Mouse (Mus musculus): ENCODE measurements around the gene Fntb. TPM values are rescaled to one million over a fixed set of nuclear protein-coding genes. Genes with fewer than 3 reads are reported as not detected.

Gene Fntb
- polyA plus RNA-seq, 1 experiment from 2014 or later: 43.5 TPM

- H3K27ac ChIP-seq (ENCODE audit: low read depth, low read length): no peak overlapping the region
- no peak overlapping the region for H3K4me2 ChIP-seq
- no peak for ATAC-seq (ENCODE audit: low FRiP score)
- no peaks in the 10 kb centered on the region for H3K27me3 ChIP-seq (ENCODE audit: control insufficient read depth, insufficient read depth, low read length)
- WGBS: 81% methylated on average over 10 of the region's 10 CpGs
- H3K9me3 ChIP-seq (ENCODE audit: control insufficient read depth, low read length): no peaks in the 10 kb centered on the region
- no peak overlapping the region for H3K9ac ChIP-seq (ENCODE audit: low read length)
- H3K36me3 ChIP-seq (ENCODE audit: control insufficient read depth, insufficient read depth, low read length): no peaks in the 10 kb centered on the region
- H3K4me3 ChIP-seq (ENCODE audit: low read depth, low read length): no peak overlapping the region
- H3K4me1 ChIP-seq (ENCODE audit: control insufficient read depth, insufficient read depth, low read length): no peaks in the 10 kb centered on the region; the same call in 1 of the 2 replicates
- no peak for DNase-seq (ENCODE audit: low spot score, missing footprints)
Measured at GRCm38 (mm10) chr12:76926338-76926945, 161.1 kb downstream of the Fntb start.

GRCm38 (mm10) chr12:76927012-76927411 is 161.6 kb downstream of the Fntb start:
- H3K27me3 ChIP-seq (ENCODE audit: control insufficient read depth, insufficient read depth, low read length): no peaks in the 10 kb centered on the region
- H3K9ac ChIP-seq (ENCODE audit: low read length): no peak overlapping the region
- no peaks in the 10 kb centered on the region for H3K9me3 ChIP-seq (ENCODE audit: control insufficient read depth, low read length)
- no peaks in the 10 kb centered on the region for H3K36me3 ChIP-seq (ENCODE audit: control insufficient read depth, insufficient read depth, low read length)
- ATAC-seq (ENCODE audit: low FRiP score) (no peak), DNase-seq (ENCODE audit: low spot score, missing footprints) (no peak)
- no peak overlapping the region for H3K4me2 ChIP-seq
- H3K4me1 ChIP-seq (ENCODE audit: control insufficient read depth, insufficient read depth, low read length): no peaks in the 10 kb centered on the region; the same call in 1 of the 2 replicates
- WGBS: 85% methylated on average over 3 of the region's 3 CpGs
- no peak overlapping the region for H3K4me3 ChIP-seq (ENCODE audit: low read depth, low read length)
- H3K27ac ChIP-seq (ENCODE audit: low read depth, low read length): no peak overlapping the region

DNA sequence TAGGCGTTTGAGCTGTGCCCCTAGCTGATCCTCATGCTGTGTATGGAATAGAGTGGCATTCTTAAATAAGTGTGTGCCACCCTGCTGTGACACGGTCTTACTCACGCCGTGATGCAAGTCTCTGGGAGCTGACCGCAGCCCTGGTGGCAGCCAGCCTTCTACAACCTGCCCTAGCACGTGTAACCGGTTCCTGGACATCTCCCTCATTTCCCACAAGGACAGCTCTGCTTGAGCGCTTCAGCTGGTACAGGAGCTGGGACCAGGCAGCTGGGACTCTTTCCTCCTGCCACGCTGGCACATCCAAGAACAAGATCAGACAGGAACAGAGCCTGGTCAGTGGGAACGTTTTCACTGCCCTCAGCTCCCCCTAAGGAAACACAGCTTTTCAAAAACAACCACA is 162.2 kb downstream of the Fntb start:
- 59% methylated on average over 10 of the region's 10 CpGs for WGBS
- H3K27me3 ChIP-seq (ENCODE audit: control insufficient read depth, insufficient read depth, low read length): no peaks in the 10 kb centered on the region
- H3K4me3 ChIP-seq (ENCODE audit: low read depth, low read length): no peak overlapping the region
- no peak for ATAC-seq (ENCODE audit: low FRiP score)
- no peak overlapping the region for H3K27ac ChIP-seq (ENCODE audit: low read depth, low read length)
- H3K9ac ChIP-seq (ENCODE audit: low read length): no peak overlapping the region
- no peaks in the 10 kb centered on the region; the same call in 1 of the 2 replicates for H3K4me1 ChIP-seq (ENCODE audit: control insufficient read depth, insufficient read depth, low read length)
- H3K4me2 ChIP-seq: no peak overlapping the region
- peak; percentile 79 for DNase-seq (ENCODE audit: low spot score, missing footprints)
- no peaks in the 10 kb centered on the region for H3K9me3 ChIP-seq (ENCODE audit: control insufficient read depth, low read length)
- H3K36me3 ChIP-seq (ENCODE audit: control insufficient read depth, insufficient read depth, low read length): no peaks in the 10 kb centered on the region

GRCm38 (mm10) chr12:76930177-76930576 is 164.8 kb downstream of the Fntb start:
- WGBS: 67% methylated on average over 6 of the region's 6 CpGs

DNA sequence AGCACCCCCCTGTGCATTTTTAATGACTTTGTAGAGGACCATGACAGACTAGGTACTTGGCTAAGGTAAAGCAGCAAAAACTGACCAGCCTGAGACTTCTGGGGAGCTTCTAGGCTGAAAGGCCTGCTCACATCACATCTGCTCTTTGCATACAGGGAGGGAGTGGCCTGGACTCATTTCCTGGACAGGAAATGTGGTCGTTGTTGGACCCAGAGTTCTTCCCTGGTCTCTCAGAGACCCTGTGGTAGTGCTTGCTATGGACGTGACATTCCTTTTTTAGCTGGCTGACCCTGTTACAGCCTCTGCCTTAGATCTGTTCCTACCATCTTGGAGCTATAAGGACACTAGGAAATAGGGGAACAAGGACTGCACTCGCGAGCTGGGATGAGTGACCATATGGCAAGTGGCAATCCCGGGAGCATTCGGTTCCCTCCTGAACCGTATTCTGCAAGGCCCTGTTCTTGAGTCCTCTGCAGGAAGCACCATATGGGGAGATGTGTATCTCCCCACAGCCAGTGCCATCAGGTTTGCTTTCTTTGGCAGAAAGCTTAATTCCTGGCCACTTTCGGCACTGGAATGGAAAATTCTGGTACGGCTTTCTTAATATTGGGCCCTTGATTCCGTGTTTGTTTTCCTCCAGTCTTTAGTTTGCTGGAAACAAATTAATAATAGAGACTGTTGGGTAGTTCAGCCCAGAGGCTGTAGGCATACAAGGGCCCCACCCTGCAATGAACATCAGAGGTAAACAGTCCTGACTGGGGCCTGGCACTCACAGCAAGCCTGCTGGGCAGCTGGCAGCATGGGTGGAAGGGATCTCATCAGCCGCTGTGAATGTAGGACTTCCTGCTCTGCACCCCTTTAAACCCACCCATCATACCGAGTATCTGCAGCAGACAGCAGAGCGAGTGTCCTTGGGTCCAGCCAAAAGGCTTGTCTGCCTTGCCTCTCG is 166.6 kb downstream of the Fntb start:
- Histone ChIP-seq H3K4me3 (ENCODE audit: low read depth, low read length) (no peak overlapping the region), H3K36me3 (ENCODE audit: control insufficient read depth, insufficient read depth, low read length) (peaks cover 3% of the 10 kb centered on the region; the same call in 1 of the 2 replicates), H3K9ac (ENCODE audit: low read length) (no peak overlapping the region), H3K4me2 (no peak overlapping the region), H3K4me1 (ENCODE audit: control insufficient read depth, insufficient read depth, low read length) (no peaks in the 10 kb centered on the region; the same call in 1 of the 2 replicates), H3K27me3 (ENCODE audit: control insufficient read depth, insufficient read depth, low read length) (no peaks in the 10 kb centered on the region), H3K9me3 (ENCODE audit: control insufficient read depth, low read length) (no peaks in the 10 kb centered on the region), H3K27ac (ENCODE audit: low read depth, low read length) (no peak overlapping the region)
- no peak for ATAC-seq (ENCODE audit: low FRiP score)
- 84% methylated on average over 14 of the region's 14 CpGs for WGBS
- no peak for DNase-seq (ENCODE audit: low spot score, missing footprints)

More at GRCm38 (mm10) chr12:76930177-76930576, 164.8 kb downstream of the Fntb start:
- no peak for ATAC-seq (ENCODE audit: low FRiP score)
- Histone ChIP-seq H3K27me3 (ENCODE audit: control insufficient read depth, insufficient read depth, low read length) (no peaks in the 10 kb centered on the region), H3K9ac (ENCODE audit: low read length) (no peak overlapping the region), H3K27ac (ENCODE audit: low read depth, low read length) (no peak overlapping the region), H3K4me1 (ENCODE audit: control insufficient read depth, insufficient read depth, low read length) (no peaks in the 10 kb centered on the region; the same call in 1 of the 2 replicates), H3K9me3 (ENCODE audit: control insufficient read depth, low read length) (no peaks in the 10 kb centered on the region), H3K36me3 (ENCODE audit: control insufficient read depth, insufficient read depth, low read length) (no peaks in the 10 kb centered on the region), H3K4me2 (no peak overlapping the region), H3K4me3 (ENCODE audit: low read depth, low read length) (no peak overlapping the region)
- no peak for DNase-seq (ENCODE audit: low spot score, missing footprints)

GRCm38 (mm10) chr12:76932688-76933060 is 167.3 kb downstream of the Fntb start:
- 95% methylated on average over 6 of the region's 6 CpGs for WGBS
- no peak overlapping the region for H3K9ac ChIP-seq (ENCODE audit: low read length)
- DNase-seq (ENCODE audit: low spot score, missing footprints) (no peak), ATAC-seq (ENCODE audit: low FRiP score) (no peak)
- no peak overlapping the region for H3K27ac ChIP-seq (ENCODE audit: low read depth, low read length)
- no peaks in the 10 kb centered on the region for H3K27me3 ChIP-seq (ENCODE audit: control insufficient read depth, insufficient read depth, low read length)
- peaks cover 3% of the 10 kb centered on the region; the same call in 1 of the 2 replicates for H3K36me3 ChIP-seq (ENCODE audit: control insufficient read depth, insufficient read depth, low read length)
- H3K9me3 ChIP-seq (ENCODE audit: control insufficient read depth, low read length): no peaks in the 10 kb centered on the region
- H3K4me1 ChIP-seq (ENCODE audit: control insufficient read depth, insufficient read depth, low read length): no peaks in the 10 kb centered on the region; the same call in 1 of the 2 replicates
- no peak overlapping the region for H3K4me2 ChIP-seq
- no peak overlapping the region for H3K4me3 ChIP-seq (ENCODE audit: low read depth, low read length)

- H3K9ac ChIP-seq (ENCODE audit: low read length): no peak overlapping the region
- no peak for DNase-seq (ENCODE audit: low spot score, missing footprints)
- 92% methylated on average over 3 of the region's 3 CpGs for whole genome bisulfite sequencing
- H3K4me3 ChIP-seq (ENCODE audit: low read depth, low read length): no peak overlapping the region
- H3K4me2 ChIP-seq: no peak overlapping the region
- no peaks in the 10 kb centered on the region for H3K27me3 ChIP-seq (ENCODE audit: control insufficient read depth, insufficient read depth, low read length)
- no peaks in the 10 kb centered on the region; the same call in 1 of the 2 replicates for H3K4me1 ChIP-seq (ENCODE audit: control insufficient read depth, insufficient read depth, low read length)
- peaks cover 5% of the 10 kb centered on the region for H3K36me3 ChIP-seq (ENCODE audit: control insufficient read depth, insufficient read depth, low read length)
- no peak overlapping the region for H3K27ac ChIP-seq (ENCODE audit: low read depth, low read length)
- no peak for ATAC-seq (ENCODE audit: low FRiP score)
- H3K9me3 ChIP-seq (ENCODE audit: control insufficient read depth, low read length): no peaks in the 10 kb centered on the region
Measured at GRCm38 (mm10) chr12:76934438-76934837, 169.0 kb downstream of the Fntb start.

GRCm38 (mm10) chr12:76936211-76936610 is 170.8 kb downstream of the Fntb start:
- ATAC-seq (ENCODE audit: low FRiP score) (no peak), DNase-seq (ENCODE audit: low spot score, missing footprints) (no peak)
- no peaks in the 10 kb centered on the region for H3K27me3 ChIP-seq (ENCODE audit: control insufficient read depth, insufficient read depth, low read length)
- H3K27ac ChIP-seq (ENCODE audit: low read depth, low read length): no peak overlapping the region
- H3K9ac ChIP-seq (ENCODE audit: low read length): no peak overlapping the region
- H3K4me3 ChIP-seq (ENCODE audit: low read depth, low read length): no peak overlapping the region
- no peaks in the 10 kb centered on the region for H3K9me3 ChIP-seq (ENCODE audit: control insufficient read depth, low read length)
- no peaks in the 10 kb centered on the region; the same call in 1 of the 2 replicates for H3K4me1 ChIP-seq (ENCODE audit: control insufficient read depth, insufficient read depth, low read length)
- 95% methylated on average over 10 of the region's 10 CpGs for WGBS
- H3K4me2 ChIP-seq: no peak overlapping the region
- peaks cover 11% of the 10 kb centered on the region for H3K36me3 ChIP-seq (ENCODE audit: control insufficient read depth, insufficient read depth, low read length)

DNA sequence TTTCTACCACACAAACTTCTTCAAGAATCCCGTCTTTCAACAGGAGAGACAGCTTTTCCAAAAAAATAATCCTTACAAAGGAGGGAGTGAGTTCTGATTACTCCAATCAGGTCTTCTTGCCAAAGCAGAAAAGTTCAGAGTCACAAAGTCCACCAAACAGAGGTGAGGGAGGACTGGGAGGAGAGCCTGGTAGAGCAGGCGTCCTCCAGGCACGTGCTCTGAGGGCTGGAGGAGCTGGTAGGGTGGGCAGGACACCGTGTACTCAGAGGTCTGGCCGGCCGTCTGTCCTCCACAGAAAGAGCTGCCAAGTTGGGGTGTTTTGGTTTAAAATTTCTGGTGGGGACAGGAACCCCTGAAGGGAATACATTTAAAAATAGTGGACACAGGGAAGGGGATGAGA is 172.6 kb downstream of the Fntb start:
- Histone ChIP-seq H3K27ac (ENCODE audit: low read depth, low read length) (no peak overlapping the region), H3K9ac (ENCODE audit: low read length) (no peak overlapping the region), H3K27me3 (ENCODE audit: control insufficient read depth, insufficient read depth, low read length) (no peaks in the 10 kb centered on the region), H3K4me1 (ENCODE audit: control insufficient read depth, insufficient read depth, low read length) (no peaks in the 10 kb centered on the region), H3K9me3 (ENCODE audit: control insufficient read depth, low read length) (no peaks in the 10 kb centered on the region), H3K4me3 (ENCODE audit: low read depth, low read length) (no peak overlapping the region), H3K4me2 (no peak overlapping the region), H3K36me3 (ENCODE audit: control insufficient read depth, insufficient read depth, low read length) (peaks cover 19% of the 10 kb centered on the region)
- WGBS: 92% methylated on average over 6 of the region's 6 CpGs
- DNase-seq (ENCODE audit: low spot score, missing footprints): no peak
- no peak for ATAC-seq (ENCODE audit: low FRiP score)
